Mouse (Mus musculus) bone marrow, adult 2 months (tissue): ENCODE measurements around the gene Tfap2a. TPM values are rescaled to one million over a fixed set of nuclear protein-coding genes. Genes with fewer than 3 reads are reported as not detected.

ENCODE experiments used
- H3K27ac ChIP-seq: fragments of 200-500 bp; 2 replicates; pipeline ENCODE4 v1.5.1; 2012; ENCODE audit warnings: low read depth, mild to moderate bottlenecking, control low read depth, inconsistent platforms, low read length; ENCODE audit not compliant: control insufficient read depth, poor library complexity, insufficient read depth
- H3K4me1 ChIP-seq: fragments of 200-500 bp; 2 replicates; pipeline ENCODE4 v1.6.1; 2011; ENCODE audit warnings: low read length; ENCODE audit not compliant: control insufficient read depth, insufficient read depth
- H3K4me3 ChIP-seq: fragments of 200-500 bp; replicated peaks from 2 replicates; pipeline ENCODE3; 2011; ENCODE audit warnings: mild to moderate bottlenecking, low read depth, low read length, control low read depth; ENCODE audit not compliant: control insufficient read depth
- CTCF ChIP-seq: fragments of 200-500 bp; IDR thresholded peaks from 2 replicates; pipeline ENCODE4 v1.5.1; 2011; ENCODE audit warnings: low read length, control low read depth; ENCODE audit not compliant: control insufficient read depth, insufficient read depth
- POLR2A ChIP-seq: fragments of 200-500 bp; IDR thresholded peaks from 2 replicates; pipeline ENCODE4 v1.6.1; 2011; ENCODE audit warnings: low read depth, mild to moderate bottlenecking, control low read depth, low read length, borderline replicate concordance; ENCODE audit not compliant: control insufficient read depth
- WGBS: fragments of 180-500 bp; shearing (Covaris S2); methylation state at CpG from one replicate; pipeline ENCODE4 v1.1.7; 2018; 5-methylcytosine and 5-hydroxymethylcytosine counted together
- polyA plus RNA-seq: library from polyadenylated mRNA; stranded (reverse); fragments of >200 nt; gene quantifications from 2 replicates; pipeline ENCODE4 v1.2.4, GENCODE M21; 2011; ENCODE audit warnings: low replicate concordance; ENCODE audit not compliant: missing spikeins, insufficient read depth, insufficient read length

The Tfap2a gene
- polyA plus RNA-seq, 1 experiment, result 8.3 TPM

DNA sequence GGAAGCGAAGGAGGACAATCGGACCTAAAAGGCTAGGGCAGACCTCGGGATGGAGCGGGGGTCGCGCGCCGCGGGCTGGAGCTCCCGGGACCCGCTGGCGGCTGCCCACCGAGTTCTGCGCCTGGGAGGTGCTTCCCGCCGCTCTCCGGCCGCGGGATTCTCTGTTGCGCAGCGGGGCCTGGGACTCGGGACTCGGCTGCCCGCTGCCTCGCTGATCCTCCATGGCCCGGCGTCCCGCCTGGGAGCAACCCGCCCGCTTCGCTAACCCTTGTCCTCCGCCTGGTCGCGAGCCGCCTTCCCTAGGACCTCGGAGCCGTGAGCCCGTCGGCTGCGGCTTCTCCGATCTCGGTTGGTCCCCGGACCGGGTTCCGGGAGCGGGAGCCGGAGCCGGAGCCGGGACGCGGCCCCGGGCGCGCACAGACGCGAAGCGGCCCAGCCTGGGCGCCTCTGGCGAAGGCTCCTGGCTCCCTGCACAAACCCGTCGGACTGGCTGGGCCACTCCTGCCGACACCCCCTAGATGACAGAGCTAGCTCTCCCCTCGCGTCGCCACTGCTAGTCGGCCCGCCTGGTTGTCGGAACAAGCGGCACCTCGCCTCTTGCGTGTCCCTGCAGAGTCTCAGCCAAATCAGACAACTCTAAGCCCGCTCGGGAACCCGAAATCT lies 6.9 kb downstream of the Tfap2a start:
- no peak overlapping the region; the same call in 1 of the 2 replicates for H3K27ac ChIP-seq
- no peak for TF ChIP-seq CTCF
- TF ChIP-seq POLR2A, result no peak
- H3K4me3 ChIP-seq, result no peak overlapping the region
- WGBS, result under 1% methylated on average over 73 of the region's 74 CpGs
- H3K4me1 ChIP-seq, result no peaks in the 10 kb centered on the region

DNA sequence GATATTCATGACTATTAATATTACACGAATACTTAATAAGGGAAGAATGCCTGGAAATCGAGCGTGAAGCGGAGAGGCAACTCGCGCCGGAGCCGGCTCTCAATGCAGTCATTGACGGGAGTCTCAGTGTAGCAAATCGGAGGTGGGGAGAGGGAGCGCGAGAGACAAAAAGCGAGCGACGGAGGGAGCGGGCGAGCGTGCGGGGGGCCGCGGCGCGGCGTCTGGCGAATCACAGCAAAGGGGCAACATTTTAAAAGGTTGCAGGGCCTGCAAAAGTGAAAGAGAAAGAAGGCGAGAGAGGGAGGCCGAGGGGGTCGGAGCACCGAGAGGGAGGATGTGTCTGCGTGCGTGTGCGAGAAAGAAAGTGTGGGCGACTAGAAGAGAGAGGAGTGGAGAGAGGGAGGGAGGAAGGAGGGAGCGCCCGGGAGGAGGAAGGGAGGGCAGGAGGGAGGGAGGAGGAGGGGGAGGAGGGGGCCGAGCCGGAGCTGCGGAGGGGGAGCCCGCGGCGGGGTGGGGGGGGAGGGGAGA lies 7.5 kb downstream of the Tfap2a start:
- Histone ChIP-seq H3K27ac (no peak overlapping the region), H3K4me3 (peak overlapping the region; percentile 74), H3K4me1 (no peaks in the 10 kb centered on the region)
- WGBS, result under 1% methylated on average over 34 of the region's 41 CpGs
- TF ChIP-seq POLR2A (no peak), CTCF (no peak)

DNA sequence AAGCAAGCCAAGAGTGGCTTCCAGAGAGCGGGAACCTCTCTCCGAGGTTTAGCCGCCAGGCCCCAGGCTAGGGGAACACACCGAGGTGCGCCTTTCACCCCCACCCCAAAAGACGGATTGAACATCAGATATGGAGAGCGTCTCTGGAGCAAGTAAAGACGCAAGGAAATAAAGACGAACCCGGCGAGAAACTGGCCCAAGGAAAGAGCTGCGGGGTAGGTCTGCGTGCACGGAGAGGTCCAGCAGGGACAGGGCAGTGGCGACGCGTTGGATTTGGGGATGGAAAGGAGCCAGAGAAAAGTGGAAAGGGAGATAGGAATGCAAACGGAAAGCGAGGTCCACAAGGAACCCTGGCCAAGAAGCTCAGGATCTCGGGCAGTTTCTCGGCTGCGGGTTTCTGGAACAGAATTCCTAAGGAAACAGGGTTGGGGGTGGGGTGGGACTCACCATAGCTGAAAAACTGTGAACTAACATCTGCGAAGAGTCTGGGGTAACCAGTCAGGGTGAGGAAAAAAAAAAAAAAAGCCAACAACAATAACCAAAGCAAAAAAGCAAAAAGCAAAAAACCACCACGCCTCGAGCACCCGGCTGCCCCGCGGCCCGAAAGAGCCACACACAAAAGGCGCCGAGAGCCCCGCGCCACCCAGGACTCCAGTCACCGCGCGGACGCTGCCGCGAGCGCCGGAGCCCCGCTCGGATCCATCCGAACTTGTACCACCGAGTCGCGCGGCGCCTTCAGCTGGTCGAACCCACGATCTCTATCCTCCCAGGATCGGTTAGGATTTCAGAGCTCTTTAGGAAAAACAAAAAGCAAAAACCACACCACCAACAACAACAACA lies 8.4 kb downstream of the Tfap2a start:
- Histone ChIP-seq H3K4me1 (no peaks in the 10 kb centered on the region), H3K27ac (no peak overlapping the region; the same call in 1 of the 2 replicates), H3K4me3 (no peak overlapping the region)
- TF ChIP-seq CTCF (no peak), POLR2A (no peak)
- WGBS, result 3% methylated on average over 52 of the region's 52 CpGs

DNA sequence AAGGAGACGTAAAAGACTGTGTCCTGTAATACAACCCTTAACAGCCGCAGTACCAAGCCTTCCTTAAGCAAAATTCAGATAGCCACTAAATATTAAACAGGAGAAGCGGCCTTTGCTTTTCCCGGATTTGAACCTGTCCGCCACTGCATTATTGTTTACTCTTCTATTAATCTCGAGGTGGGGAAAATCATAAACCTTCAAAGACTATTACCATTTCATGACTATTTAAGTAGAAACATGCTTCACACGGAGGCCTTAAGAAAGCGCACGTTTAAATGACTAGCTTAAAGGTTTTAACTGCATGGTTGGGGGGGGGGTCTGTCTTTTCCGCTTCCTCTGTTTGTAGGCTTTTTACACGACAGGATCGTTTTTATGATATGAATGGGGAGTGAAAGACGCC lies 9.1 kb downstream of the Tfap2a start:
- H3K4me3 ChIP-seq, result no peak overlapping the region
- H3K27ac ChIP-seq, result no peak overlapping the region
- WGBS, result 7% methylated on average over 13 of the region's 13 CpGs
- no peaks in the 10 kb centered on the region for H3K4me1 ChIP-seq
- TF ChIP-seq POLR2A (no peak), CTCF (no peak)

DNA sequence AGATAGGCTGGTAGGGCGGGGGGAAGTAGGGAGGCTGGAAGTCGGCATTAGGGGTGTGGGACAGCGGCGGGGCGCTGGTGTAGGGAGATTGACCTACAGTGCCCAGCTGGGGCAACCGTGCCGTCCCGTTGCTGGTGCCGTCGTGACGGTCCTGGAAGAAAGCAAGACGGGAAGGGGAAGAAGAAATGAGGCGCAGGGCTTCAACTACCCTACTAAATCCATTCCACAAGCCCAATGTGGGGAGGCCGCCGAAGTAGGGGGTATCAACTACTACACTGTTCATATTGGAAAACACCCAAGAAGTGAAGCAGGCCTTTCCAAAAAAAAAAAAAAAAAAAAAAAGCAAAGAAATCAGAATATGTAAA lies 9.6 kb downstream of the Tfap2a start:
- TF ChIP-seq POLR2A (no peak), CTCF (no peak)
- H3K4me3 ChIP-seq, result no peak overlapping the region
- no peaks in the 10 kb centered on the region for H3K4me1 ChIP-seq
- WGBS, result 3% methylated on average over 15 of the region's 15 CpGs
- no peak overlapping the region for H3K27ac ChIP-seq

DNA sequence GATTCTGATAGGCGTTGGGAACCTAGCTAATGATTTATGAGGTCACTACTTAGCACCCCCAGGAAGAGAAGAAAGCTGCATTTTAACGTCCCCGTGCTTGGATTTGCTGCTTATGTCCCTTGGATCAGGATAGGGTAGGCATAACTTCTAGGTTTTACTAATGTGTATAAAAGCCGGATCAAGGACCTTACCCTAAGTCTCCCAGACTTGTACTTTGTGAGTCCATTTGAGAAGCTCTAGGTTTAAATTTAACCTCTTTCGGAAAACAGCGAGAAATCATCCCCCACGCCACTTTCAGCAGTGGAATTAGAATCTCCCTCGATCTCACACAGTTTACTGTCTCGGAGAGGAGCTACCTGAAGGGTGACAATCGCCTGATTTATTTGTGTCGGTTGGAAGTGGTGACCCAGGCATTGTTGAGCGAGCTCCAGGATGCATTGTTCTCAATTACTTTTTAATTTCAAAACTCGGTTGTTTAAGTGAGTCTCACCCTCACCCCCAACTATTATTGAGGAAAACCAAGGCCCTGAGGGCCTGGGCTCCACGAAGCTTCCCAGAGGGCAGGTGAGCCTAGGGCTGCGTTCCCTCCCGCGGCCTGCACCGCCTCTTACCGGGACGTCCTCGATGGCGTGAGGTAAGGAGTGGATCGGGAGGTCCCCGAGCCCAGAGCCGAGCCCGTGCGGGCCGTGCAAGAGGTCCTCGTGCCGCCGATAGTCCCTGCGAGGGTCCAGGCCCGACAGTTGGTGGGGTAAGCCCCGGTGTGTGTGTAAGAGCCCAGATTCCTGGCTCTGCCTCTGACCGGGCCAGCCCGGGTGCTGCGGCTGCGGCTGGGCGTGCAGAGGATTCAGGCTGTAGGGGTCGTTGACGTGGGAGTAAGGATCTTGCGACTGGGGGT lies 10.2 kb downstream of the Tfap2a start:
- TF ChIP-seq POLR2A, result no peak
- no peak for TF ChIP-seq CTCF
- H3K27ac ChIP-seq, result no peak overlapping the region
- WGBS, result 4% methylated on average over 42 of the region's 42 CpGs
- H3K4me3 ChIP-seq, result no peak overlapping the region
- H3K4me1 ChIP-seq, result peaks cover 1% of the 10 kb centered on the region

DNA sequence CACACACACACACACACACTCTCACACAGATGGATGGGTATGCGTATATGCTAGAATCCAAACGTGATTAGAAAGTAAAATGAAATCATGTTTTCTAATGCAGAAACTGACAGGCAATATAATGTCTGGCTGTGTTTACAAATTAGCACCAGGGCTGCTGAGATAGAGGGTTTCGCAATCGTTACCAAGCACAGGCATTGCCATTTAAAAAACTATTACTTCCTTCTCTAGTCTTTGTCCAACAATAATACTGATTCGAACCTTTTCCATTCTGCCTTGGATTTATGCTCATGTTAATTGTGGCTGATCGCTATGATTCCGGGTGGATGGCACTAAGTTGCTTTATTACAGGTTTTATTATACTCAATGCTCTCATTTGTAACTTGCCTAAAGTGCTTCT lies 12.3 kb downstream of the Tfap2a start:
- TF ChIP-seq CTCF (no peak), POLR2A (no peak)
- peaks cover 1% of the 10 kb centered on the region for H3K4me1 ChIP-seq
- no peak overlapping the region for H3K4me3 ChIP-seq
- WGBS, result 7% methylated on average over 7 of the region's 7 CpGs
- no peak overlapping the region for H3K27ac ChIP-seq

DNA sequence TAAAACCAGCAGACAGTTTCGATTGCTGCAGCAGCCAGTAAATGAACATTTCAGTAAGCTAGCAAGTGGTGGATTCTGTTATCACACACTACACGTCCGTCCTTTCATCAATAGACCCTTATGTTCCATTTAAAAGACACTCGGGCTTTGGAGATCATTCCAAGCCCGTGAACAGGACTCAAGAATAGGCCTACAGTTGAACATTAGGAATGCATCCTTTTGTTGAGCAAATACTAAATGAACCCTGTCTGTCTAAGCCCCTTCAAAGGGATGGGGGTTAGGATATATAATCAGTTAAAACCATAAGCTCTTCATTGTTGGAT lies 14.6 kb downstream of the Tfap2a start:
- Histone ChIP-seq H3K27ac (no peak overlapping the region), H3K4me3 (no peak overlapping the region), H3K4me1 (peaks cover 1% of the 10 kb centered on the region)
- WGBS, result 21% methylated on average over 5 of the region's 5 CpGs
- no peak for TF ChIP-seq CTCF
- TF ChIP-seq POLR2A, result no peak
